Mouse (Mus musculus): ENCODE data around the gene Igsf9b.

- TF ChIP-seq CTCF (IDR thresholded peaks at IDR 0.05; ENCODE audit: borderline replicate concordance, insufficient read depth, low read depth, low read length) (no peak), POLR2A (IDR thresholded peaks at IDR 0.05; ENCODE audit: borderline replicate concordance, insufficient read depth, low read length) (no peak)
Observed at GRCm38 (mm10) chr9:27261905-27262304, 37.1 kb upstream of the Igsf9b start.
